Mouse (Mus musculus): ENCODE measurements at regions not wholly inside any gene's neighbourhood (a gene's known extent, or its start where the extent isn't known, plus 50 kb on each side); places are given as distances from the start of the nearest gene placed in this dataset.

- TF ChIP-seq CTCF (IDR thresholded peaks at IDR 0.05) (no peak), EP300 (IDR thresholded peaks at IDR 0.05) (no peak)
These were observed 233.9 kb downstream of the Phf3 start for GRCm38 (mm10) chr1:30639807-30640206.
